10 mouse cellular contexts compared by ENCODE assay signal in the genomic region with DNA sequence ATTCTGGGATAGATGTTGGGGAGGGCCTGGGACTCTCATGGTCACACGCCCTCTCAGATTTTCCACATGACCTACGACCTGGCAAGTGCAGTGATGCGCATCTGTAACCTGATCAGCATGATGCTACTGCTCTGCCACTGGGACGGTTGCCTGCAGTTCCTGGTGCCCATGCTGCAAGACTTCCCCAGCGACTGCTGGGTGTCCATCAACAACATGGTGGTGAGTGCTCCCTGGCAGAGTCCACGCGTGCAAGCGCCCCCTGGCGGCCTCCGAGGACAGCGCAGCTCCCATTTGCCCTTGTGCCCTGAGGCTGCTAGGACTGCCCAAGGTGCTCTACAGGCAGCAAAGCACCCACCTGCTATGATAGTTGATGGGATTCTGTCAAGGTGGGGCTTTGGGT. TPM values are rescaled to one million over a fixed set of nuclear protein-coding genes. Genes with fewer than 3 reads are reported as not detected.
A peak's percentile ranks its signal among the peaks of the same experiment; 100 is the strongest.
DNase-seq lines count a peak whose midpoint lies in the region; TF ChIP-seq lines count a peak whose summit lies in the region.
"Had no signal": no experiment of that assay in that cellular context is flagged by ENCODE, and none has a peak within 500 bp of the region (broad histone marks: within the 10 kb centered on the region; RNA-seq: fewer than 3 reads in every experiment).

No protein-coding gene starts in this region.

- TF ChIP-seq POLR2A in bone marrow macrophage, adult 2 months (IDR thresholded peaks at IDR 0.05; ENCODE audit: borderline replicate concordance, low read depth, low read length), result no peak
- TF ChIP-seq POLR2A in kidney, adult 2 months (IDR thresholded peaks at IDR 0.05; ENCODE audit: low read depth, low read length), result no peak

- no peaks in the 10 kb centered on the region for H3K27me3 ChIP-seq in kidney, adult 2 months (replicated peaks; ENCODE audit: control insufficient read depth, insufficient read depth, low read length)
- H3K27me3 ChIP-seq: hindbrain, embryonic 15.5 days had no signal

- H3K4me1 ChIP-seq in bone marrow macrophage, adult 2 months (ENCODE audit: control insufficient read depth, insufficient read depth, low read length), result no peaks in the 10 kb centered on the region
- H3K4me1 ChIP-seq in kidney, adult 2 months (ENCODE audit: control insufficient read depth, insufficient read depth, low read length), result no peaks in the 10 kb centered on the region

- 15% methylated on average over 11 of the region's 11 CpGs for WGBS in kidney, adult 2 months

- H3K4me3 ChIP-seq in bone marrow macrophage, adult 2 months (ENCODE audit: insufficient read depth, low read length), result no peak overlapping the region
- H3K4me3 ChIP-seq in kidney, adult 2 months (ENCODE audit: insufficient read depth, low read depth, low read length), result no peak overlapping the region
- H3K4me3 ChIP-seq: hindbrain, embryonic 15.5 days had no signal

- peak; percentile 42 for DNase-seq in embryo, embryonic 10 days (ENCODE audit: low spot score)
- no peak for DNase-seq in embryo, embryonic 10.5 days (ENCODE audit: low spot score)
- peak; percentile 71 to 72 for DNase-seq in B cell, adult 2 months
- DNase-seq in kidney, adult 2 months, result peak; percentile 63
- peak; percentile 65 for DNase-seq in lung, postnatal 14 days
- peak; percentile 69 for DNase-seq in thymus, postnatal 14 days
- no peak for DNase-seq in left cerebral cortex, adult 8-10 months (ENCODE audit: low spot score in 2 of 2)

- no peak overlapping the region for H3K27ac ChIP-seq in bone marrow macrophage, adult 2 months (ENCODE audit: insufficient read depth, low read depth, low read length)
- no peak overlapping the region for H3K27ac ChIP-seq in kidney, adult 2 months (ENCODE audit: insufficient read depth, low read depth, low read length)
- H3K27ac ChIP-seq: hindbrain, embryonic 15.5 days had no signal

- H3K36me3 ChIP-seq in kidney, adult 2 months (ENCODE audit: control insufficient read depth, insufficient read depth, low read length), result no peaks in the 10 kb centered on the region

- peak; percentile 41; the same call in 1 of the 2 replicates for TF ChIP-seq CTCF in bone marrow macrophage, adult 2 months (IDR thresholded peaks at IDR 0.05; ENCODE audit: low read depth, low read length)
- peak; percentile 75 for TF ChIP-seq CTCF in kidney, adult 2 months (conservative IDR thresholded peaks at IDR 0.05; ENCODE audit: insufficient read depth, insufficient read length, low read depth, low read length)

RNA-seq across cellular contexts. Expression of a gene that starts 9.7 kb away (rescaled TPM):
- 0.86 and 1.3 TPM in 2 replicates for polyA plus RNA-seq in bone marrow macrophage, adult 2 months (2012; ENCODE audit: insufficient read depth, insufficient read length, missing spikeins)
- polyA plus RNA-seq in kidney, adult 2 months (2012; rRNA removed), result 1.5 and 1.9 TPM in 2 replicates
- 100 to 1,000 TPM; 162 to 182 (median 166) TPM for total RNA-seq in left cerebral cortex, adult 8-10 months (2022)
- polyA plus RNA-seq: stomach, embryonic 16.5 days had no signal

RNA-seq across cellular contexts. Expression of a gene that starts 20.3 kb away (rescaled TPM):
- polyA plus RNA-seq in bone marrow macrophage, adult 2 months (2012; ENCODE audit: insufficient read depth, insufficient read length, missing spikeins), result 18.8 and 19.8 TPM in 2 replicates
- polyA plus RNA-seq in kidney, adult 2 months (2012; rRNA removed), result 66.3 and 77.9 TPM in 2 replicates
- total RNA-seq in left cerebral cortex, adult 8-10 months (2022), result 10 to 100 TPM; 47.9 to 56.7 (median 51.6) TPM

RNA-seq across cellular contexts. Expression of a gene that starts 21.8 kb away (rescaled TPM):
- polyA plus RNA-seq in bone marrow macrophage, adult 2 months (2012; ENCODE audit: insufficient read depth, insufficient read length, missing spikeins), result 300 and 307 TPM in 2 replicates
- 825 and 914 TPM in 2 replicates for polyA plus RNA-seq in kidney, adult 2 months (2012; rRNA removed)
- total RNA-seq in left cerebral cortex, adult 8-10 months (2022), result 100 to 1,000 TPM; 545 to 609 (median 570) TPM

RNA-seq across cellular contexts. Expression of a gene that starts 28.8 kb away (rescaled TPM):
- not detected in 2 replicates for polyA plus RNA-seq in bone marrow macrophage, adult 2 months (2012; ENCODE audit: insufficient read depth, insufficient read length, missing spikeins)
- polyA plus RNA-seq in kidney, adult 2 months (2012; rRNA removed), result not detected in 2 replicates
- 1 to 10 TPM; 4.7 to 5.9 (median 5.8) TPM for total RNA-seq in left cerebral cortex, adult 8-10 months (2022)

RNA-seq across cellular contexts. Expression of a gene that starts 37.3 kb away (rescaled TPM):
- 0.84 TPM in 1 of 2 replicates, not detected in the other for polyA plus RNA-seq in bone marrow macrophage, adult 2 months (2012; ENCODE audit: insufficient read depth, insufficient read length, missing spikeins)
- 0.34 and 0.94 TPM in 2 replicates for polyA plus RNA-seq in kidney, adult 2 months (2012; rRNA removed)
- 1 to 10 TPM; 2.2 to 3.6 (median 3.2) TPM for total RNA-seq in left cerebral cortex, adult 8-10 months (2022)

Comparison
In these comparisons a context has a peak if more than half of its experiments do, and no peak if none do; other contexts are left out.
1. DNase-seq: peak in embryo, embryonic 10 days (single experiment), B cell, adult 2 months (2 of 2), kidney, adult 2 months (single experiment), lung, postnatal 14 days (single experiment) and thymus, postnatal 14 days (single experiment); none in embryo, embryonic 10.5 days (single experiment) and left cerebral cortex, adult 8-10 months (0 of 2).